Mouse (Mus musculus) myocyte (in vitro differentiated cells): ENCODE results near the gene Myf5. TPM values are rescaled to one million over a fixed set of nuclear protein-coding genes. Genes with fewer than 3 reads are reported as not detected.

Source experiments
- H3K27me3 ChIP-seq: one replicate; pipeline ENCODE4 v1.6.1; 2011; ENCODE audit not compliant: control insufficient read depth, insufficient read depth, insufficient read length
- H3K36me3 ChIP-seq: one replicate; pipeline ENCODE4 v1.6.1; 2011; ENCODE audit not compliant: control insufficient read depth, insufficient read depth
- H3K4me2 ChIP-seq: one replicate; pipeline ENCODE4 v1.6.1; 2011; ENCODE audit warnings: low read depth, control low read depth
- H3K4me3 ChIP-seq: one replicate; pipeline ENCODE4 v1.5.1; 2011; ENCODE audit warnings: mild to moderate bottlenecking, control low read depth, moderate library complexity
- H3K79me2 ChIP-seq: one replicate; pipeline ENCODE4 v1.6.1; 2011; ENCODE audit not compliant: control insufficient read depth, insufficient read depth
- H3ac ChIP-seq: one replicate; pipeline ENCODE4 v1.6.1; 2011; ENCODE audit not compliant: control insufficient read depth, insufficient read length
- CEBPB ChIP-seq: IDR thresholded peaks from 2 replicates; pipeline ENCODE4 v1.6.1; 2011; ENCODE audit warnings: mild to moderate bottlenecking, moderate library complexity; ENCODE audit not compliant: poor library complexity, insufficient read depth, severe bottlenecking
- E2F4 ChIP-seq: IDR thresholded peaks from one replicate; pipeline ENCODE4 v1.6.1; 2011; ENCODE audit warnings: mild to moderate bottlenecking, control low read depth, moderate library complexity; ENCODE audit not compliant: insufficient read depth
- MAX ChIP-seq: IDR thresholded peaks from one replicate; pipeline ENCODE4 v1.6.1; 2011; ENCODE audit warnings: low read depth, mild to moderate bottlenecking, control low read depth
- MYOD1 ChIP-seq, 3 experiments: IDR thresholded peaks; one replicate each; pipeline ENCODE4 v1.6.1; 2011; ENCODE audit warnings: control low read depth in 2 of 3, low read depth in 2 of 3, mild to moderate bottlenecking in 2 of 3, moderate library complexity in 1 of 3; ENCODE audit not compliant: insufficient read length in 2 of 3, control insufficient read depth in 1 of 3
- MYOG ChIP-seq, 3 experiments: IDR thresholded peaks; one replicate each; pipeline ENCODE4 v1.6.1; 2011; ENCODE audit warnings: control low read depth in 2 of 3, low read depth in 2 of 3, mild to moderate bottlenecking in 2 of 3; ENCODE audit not compliant: insufficient read length in 2 of 3, control insufficient read depth in 1 of 3, insufficient read depth in 1 of 3
- POLR2A ChIP-seq: IDR thresholded peaks from one replicate; pipeline ENCODE4 v1.6.1; 2011; ENCODE audit warnings: low read depth, mild to moderate bottlenecking, control low read depth, moderate library complexity; ENCODE audit not compliant: insufficient read length
- POLR2AphosphoS2 ChIP-seq: IDR thresholded peaks from one replicate; pipeline ENCODE4 v1.6.1; 2011; ENCODE audit warnings: low read depth, control low read depth; ENCODE audit not compliant: insufficient read length
- REST ChIP-seq: IDR thresholded peaks from one replicate; pipeline ENCODE4 v1.6.1; 2011; ENCODE audit warnings: mild to moderate bottlenecking, control low read depth, moderate library complexity; ENCODE audit not compliant: insufficient read depth, insufficient read length
- SRF ChIP-seq: IDR thresholded peaks from one replicate; pipeline ENCODE4 v1.6.1; 2011; ENCODE audit warnings: low read depth; ENCODE audit not compliant: control insufficient read depth, insufficient read length
- TCF12 ChIP-seq: IDR thresholded peaks from one replicate; pipeline ENCODE4 v1.6.1; 2011; ENCODE audit warnings: mild to moderate bottlenecking, control low read depth; ENCODE audit not compliant: poor library complexity, insufficient read depth, severe bottlenecking
- TCF3 ChIP-seq: IDR thresholded peaks from one replicate; pipeline ENCODE4 v1.6.1; 2011; ENCODE audit warnings: low read depth, control low read depth; ENCODE audit not compliant: insufficient read length
- USF1 ChIP-seq: IDR thresholded peaks from one replicate; pipeline ENCODE4 v1.6.1; 2011; ENCODE audit warnings: low read depth, mild to moderate bottlenecking, control low read depth, moderate library complexity
- polyA plus RNA-seq: library from polyadenylated mRNA; unstranded; fragments of >200 nt; fragmentation: generic; extraction: Trizol; gene quantifications from one replicate; pipeline ENCODE4 v1.2.1, GENCODE M21; 2012; ENCODE audit warnings: missing spikeins

Myf5 gene
- polyA plus RNA-seq, 1 experiment, result 10.2 TPM

DNA sequence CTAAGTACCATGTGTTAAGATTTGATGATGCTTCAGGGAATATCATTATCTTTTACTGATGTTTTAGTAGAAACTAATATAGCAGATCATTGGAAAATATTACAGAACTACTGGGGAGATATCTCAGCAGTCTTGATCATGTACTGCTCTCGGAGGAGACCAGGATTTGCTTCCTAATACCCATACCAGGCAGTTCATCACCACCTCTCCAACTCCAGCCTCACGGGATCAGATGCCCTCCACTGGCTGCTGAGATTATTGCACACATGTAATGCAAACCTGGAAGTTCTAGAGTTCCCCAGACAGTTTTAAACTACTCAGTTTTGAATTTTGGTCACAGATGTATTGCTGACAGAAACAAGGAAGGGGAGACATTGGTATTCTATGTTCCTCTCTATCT lies 12.4 kb downstream of the Myf5 start:
- TF ChIP-seq POLR2A, result no peak
- TF ChIP-seq TCF3, result no peak
- no peak for TF ChIP-seq TCF12
- TF ChIP-seq E2F4, result no peak
- Histone ChIP-seq H3K36me3 (no peaks in the 10 kb centered on the region), H3ac (no peak overlapping the region), H3K4me3 (no peak overlapping the region), H3K4me2 (no peak overlapping the region), H3K79me2 (no peaks in the 10 kb centered on the region), H3K27me3 (no peaks in the 10 kb centered on the region)

DNA sequence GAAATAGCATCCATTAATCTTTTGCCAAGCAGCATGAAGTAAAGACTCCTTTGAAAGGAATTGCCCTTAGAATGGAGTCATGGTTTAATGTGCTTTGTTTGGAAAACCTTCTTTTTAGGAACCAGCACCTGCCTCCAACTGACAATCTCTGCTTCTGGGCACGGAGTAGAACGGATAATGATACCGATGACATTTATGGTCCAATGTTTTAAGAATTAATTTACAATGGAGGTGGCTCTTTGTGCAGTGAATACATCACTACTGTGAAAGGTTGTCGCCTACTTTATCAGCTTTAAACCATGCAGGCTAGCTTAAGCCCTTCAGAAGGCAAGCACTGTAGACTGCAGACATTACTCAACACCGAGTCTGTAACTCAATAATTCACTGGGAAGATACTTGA lies 14.2 kb downstream of the Myf5 start:
- no peaks in the 10 kb centered on the region for H3K79me2 ChIP-seq
- H3K36me3 ChIP-seq, result no peaks in the 10 kb centered on the region
- no peak overlapping the region for H3ac ChIP-seq
- H3K27me3 ChIP-seq, result no peaks in the 10 kb centered on the region
- no peak overlapping the region for H3K4me3 ChIP-seq
- H3K4me2 ChIP-seq, result no peak overlapping the region
- TF ChIP-seq TCF3 (no peak), E2F4 (no peak), MYOD1 (IDR thresholded peaks at IDR 0.05; ENCODE audit: control insufficient read depth in 1 of 3, insufficient read length in 2 of 3, low read depth in 2 of 3) (no peak), SRF (no peak), TCF12 (no peak), POLR2A (no peak), REST (no peak), MAX (no peak), USF1 (no peak)

DNA sequence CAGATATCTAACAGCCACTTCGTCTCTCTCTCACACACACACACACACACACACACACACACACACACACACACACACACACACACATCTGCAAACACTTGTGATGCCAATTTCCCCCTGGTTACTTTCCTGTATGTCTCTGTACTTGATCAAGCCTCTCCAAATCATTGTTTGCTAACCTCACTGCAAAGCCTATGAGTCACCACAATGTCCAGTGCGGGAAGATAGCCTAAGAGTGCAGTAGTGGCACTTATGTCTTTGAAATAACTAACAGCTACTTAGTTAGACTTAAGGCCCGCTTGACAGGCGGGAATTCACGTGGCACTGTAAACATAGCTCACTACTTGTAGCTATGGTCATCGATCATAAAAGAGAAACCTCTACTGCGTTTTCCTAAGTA lies 18.1 kb downstream of the Myf5 start:
- Histone ChIP-seq H3K4me3 (no peak overlapping the region), H3ac (no peak overlapping the region), H3K4me2 (no peak overlapping the region), H3K36me3 (no peaks in the 10 kb centered on the region), H3K79me2 (no peaks in the 10 kb centered on the region), H3K27me3 (no peaks in the 10 kb centered on the region)
- no peak for TF ChIP-seq SRF
- TF ChIP-seq MYOD1 (IDR thresholded peaks at IDR 0.05; ENCODE audit: control insufficient read depth in 1 of 3, insufficient read length in 2 of 3, low read depth in 2 of 3), result no peak
- no peak for TF ChIP-seq POLR2A
- TF ChIP-seq MAX, result no peak
- TF ChIP-seq USF1, result no peak
- no peak for TF ChIP-seq CEBPB
- TF ChIP-seq POLR2AphosphoS2, result no peak
- no peak for TF ChIP-seq E2F4
- no peak for TF ChIP-seq TCF3
- TF ChIP-seq TCF12, result no peak
- no peak for TF ChIP-seq MYOG (IDR thresholded peaks at IDR 0.05; ENCODE audit: control insufficient read depth in 1 of 3, insufficient read depth in 1 of 3, insufficient read length in 2 of 3, low read depth in 2 of 3)
- TF ChIP-seq REST, result no peak

DNA sequence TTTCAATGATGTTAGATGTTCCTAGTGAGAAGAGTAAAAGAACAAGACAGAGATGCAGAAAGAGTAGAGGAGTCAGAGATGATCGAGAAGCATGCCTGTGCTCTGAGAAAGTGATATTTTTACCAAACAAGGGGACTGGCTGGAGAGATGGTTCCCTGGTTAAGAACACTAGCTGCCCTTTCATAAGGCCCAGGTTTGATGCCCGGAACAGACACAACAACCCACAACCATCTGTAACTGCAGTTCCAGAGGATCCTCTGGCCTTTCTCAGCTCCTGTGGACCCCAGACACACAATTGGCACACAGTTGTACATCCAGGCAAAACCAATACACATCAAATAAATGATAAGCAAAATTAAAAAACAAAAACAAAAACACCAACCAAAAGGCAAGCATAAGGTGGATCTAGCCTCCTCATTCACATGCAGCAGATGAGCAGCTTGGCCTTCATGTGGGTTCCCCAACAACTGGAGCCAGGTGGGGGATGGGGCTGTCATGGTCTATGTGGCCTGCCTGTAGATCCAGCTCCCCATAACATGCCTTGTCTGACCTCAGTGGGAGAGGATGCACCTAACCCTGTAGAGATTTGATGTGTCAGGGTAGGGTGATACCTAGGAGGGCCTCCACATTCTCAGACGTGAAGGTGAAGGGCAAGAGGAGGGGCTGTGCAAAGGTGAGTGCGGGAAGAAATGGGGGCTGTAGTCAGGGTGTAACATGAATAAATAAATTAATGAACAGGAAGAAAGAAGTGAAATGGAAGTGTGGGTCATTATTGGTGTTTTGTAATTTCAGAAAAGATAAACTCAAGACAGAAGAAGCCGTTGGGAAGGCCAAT lies 36.2 kb downstream of the Myf5 start:
- H3ac ChIP-seq, result no peak overlapping the region
- H3K4me2 ChIP-seq, result no peak overlapping the region
- H3K36me3 ChIP-seq, result no peaks in the 10 kb centered on the region
- H3K79me2 ChIP-seq, result no peaks in the 10 kb centered on the region
- no peak for TF ChIP-seq USF1
- no peak for TF ChIP-seq CEBPB
- no peak for TF ChIP-seq MYOD1 (IDR thresholded peaks at IDR 0.05; ENCODE audit: control insufficient read depth in 1 of 3, insufficient read length in 2 of 3, low read depth in 2 of 3)
- TF ChIP-seq TCF12, result no peak
- no peak for TF ChIP-seq SRF
- no peak for TF ChIP-seq TCF3
- TF ChIP-seq REST, result no peak
- no peak for TF ChIP-seq E2F4
- TF ChIP-seq MYOG (IDR thresholded peaks at IDR 0.05; ENCODE audit: control insufficient read depth in 1 of 3, insufficient read depth in 1 of 3, insufficient read length in 2 of 3, low read depth in 2 of 3), result no peak
- TF ChIP-seq MAX, result no peak
- no peak overlapping the region for H3K4me3 ChIP-seq
- no peaks in the 10 kb centered on the region for H3K27me3 ChIP-seq

DNA sequence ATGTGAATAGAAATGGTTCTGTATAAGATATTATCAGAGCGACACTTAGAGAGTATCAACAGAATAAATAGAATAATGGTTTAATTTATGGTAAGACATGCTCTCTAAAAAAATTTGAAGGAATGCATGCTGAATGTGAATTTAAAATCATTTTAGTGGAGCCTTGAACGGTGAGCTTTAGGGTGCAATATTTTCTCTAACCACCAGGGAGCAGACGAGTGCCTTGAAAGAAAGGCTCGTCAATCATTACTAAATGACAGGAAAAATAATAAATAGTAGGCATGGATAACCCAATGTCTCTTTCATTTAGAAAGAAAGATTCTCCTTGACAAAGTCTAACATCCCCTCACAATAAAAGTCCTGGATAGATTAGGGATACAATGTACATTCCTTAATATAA lies 43.2 kb downstream of the Myf5 start:
- no peak overlapping the region for H3ac ChIP-seq
- H3K79me2 ChIP-seq, result no peaks in the 10 kb centered on the region
- no peaks in the 10 kb centered on the region for H3K36me3 ChIP-seq
- H3K4me2 ChIP-seq, result no peak overlapping the region
- TF ChIP-seq MYOD1 (IDR thresholded peaks at IDR 0.05; ENCODE audit: control insufficient read depth in 1 of 3, insufficient read length in 2 of 3, low read depth in 2 of 3) (no peak), MAX (no peak), TCF12 (no peak), REST (no peak), TCF3 (no peak), MYOG (IDR thresholded peaks at IDR 0.05; ENCODE audit: control insufficient read depth in 1 of 3, insufficient read depth in 1 of 3, insufficient read length in 2 of 3, low read depth in 2 of 3) (no peak), CEBPB (no peak), SRF (no peak), POLR2AphosphoS2 (no peak)
- H3K27me3 ChIP-seq, result no peaks in the 10 kb centered on the region
- H3K4me3 ChIP-seq, result no peak overlapping the region
